Mouse (Mus musculus) cerebellum, adult 2 months (tissue): ENCODE results near the gene Atxn7l3.

Experiments used
- CTCF ChIP-seq: fragments of 200-500 bp; IDR thresholded peaks from 2 replicates; pipeline ENCODE4 v1.5.1; 2011; ENCODE audit warnings: low read depth, mild to moderate bottlenecking, control low read depth, low read length, moderate library complexity, borderline replicate concordance; ENCODE audit not compliant: insufficient read depth
- POLR2A ChIP-seq: fragments of 200-500 bp; IDR thresholded peaks from 2 replicates; pipeline ENCODE4 v1.6.1; 2011; ENCODE audit warnings: low read length, control low read depth, borderline replicate concordance; ENCODE audit not compliant: insufficient read depth

DNA sequence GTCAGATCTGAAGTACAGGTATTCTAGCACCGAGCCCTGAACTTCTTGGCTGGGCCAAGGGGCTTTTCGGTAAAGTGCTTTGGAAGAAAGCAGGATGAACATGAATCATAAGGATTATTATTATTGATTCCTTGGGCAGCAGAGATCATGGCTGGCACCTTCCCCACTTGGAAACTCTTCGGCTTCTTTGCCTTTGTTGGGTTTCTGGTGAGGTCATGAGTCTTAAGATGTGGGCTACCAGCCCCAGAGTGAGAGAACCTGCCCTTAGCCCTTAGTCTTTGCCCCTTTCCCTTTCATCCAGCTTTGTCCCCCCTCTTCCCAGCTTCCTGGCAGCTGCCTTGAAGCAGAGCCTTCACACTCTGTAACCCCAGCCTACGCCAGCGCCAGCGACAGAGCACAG, 25.5 kb upstream of the Atxn7l3 start:
- TF ChIP-seq CTCF, result no peak
- no peak for TF ChIP-seq POLR2A
